8 mouse cellular contexts compared by ENCODE assay signal in genomic region chr11:18011101-18011733, GRCm38 (mm10). TPM values are rescaled to one million over a fixed set of nuclear protein-coding genes. Genes with fewer than 3 reads are reported as not detected.
DNase-seq lines count a peak whose midpoint lies in the region; ATAC-seq lines count a peak whose summit lies in the region.

No protein-coding gene starts in this region.

- ATAC-seq in hindbrain, embryonic 14.5 days (ENCODE audit: low FRiP score) = peak; percentile 89
- ATAC-seq in liver, embryonic 11.5 days (replicated peaks; ENCODE audit: low FRiP score) = peak; percentile 20; the same call in 1 of the 2 replicates
- ATAC-seq in neural tube, embryonic 12.5 days (ENCODE audit: low FRiP score, low read depth) = peak; percentile 88

- H3K27ac ChIP-seq in hindbrain, embryonic 14.5 days = peak overlapping the region; percentile 33; the same call in 1 of the 2 replicates
- H3K27ac ChIP-seq in liver, embryonic 11.5 days (ENCODE audit: low read depth, low read length) = no peak overlapping the region
- H3K27ac ChIP-seq in neural tube, embryonic 12.5 days = no peak overlapping the region; the same call in 1 of the 2 replicates

- peak overlapping the region; percentile 21 for H3K4me2 ChIP-seq in hindbrain, embryonic 14.5 days (replicated peaks)
- peak overlapping the region; percentile 16 for H3K4me2 ChIP-seq in liver, embryonic 11.5 days
- peak overlapping the region; percentile 51 for H3K4me2 ChIP-seq in neural tube, embryonic 12.5 days (replicated peaks)

- H3K4me3 ChIP-seq in hindbrain, embryonic 14.5 days (replicated peaks; ENCODE audit: low read length) = no peak overlapping the region
- no peak overlapping the region; the same call in 1 of the 2 replicates for H3K4me3 ChIP-seq in liver, embryonic 11.5 days (ENCODE audit: low read depth, low read length)
- H3K4me3 ChIP-seq in neural tube, embryonic 12.5 days = no peak overlapping the region

- DNase-seq in right cerebral cortex, adult 2 months (ENCODE audit: low spot score in 2 of 2) = peak; percentile 2
- no peak for DNase-seq in right cerebral cortex, postnatal 36 days (ENCODE audit: low spot score in 2 of 2)
- peak; percentile 22 to 31 for DNase-seq in cerebellum, postnatal 36 days
- peak; percentile 3 to 4 for DNase-seq in frontal cortex, postnatal 36 days (ENCODE audit: low spot score in 2 of 2)
- DNase-seq in hindbrain, embryonic 14.5 days (ENCODE audit: low spot score) = peak; percentile 79
- DNase-seq in liver, embryonic 11.5 days (ENCODE audit: low spot score) = peak; percentile 38
- DNase-seq in thymus, postnatal 36 days = no peak

- peaks cover 9% of the 10 kb centered on the region for H3K4me1 ChIP-seq in hindbrain, embryonic 14.5 days (replicated peaks; ENCODE audit: control insufficient read depth, insufficient read depth, low read length)
- H3K4me1 ChIP-seq in liver, embryonic 11.5 days (replicated peaks; ENCODE audit: control insufficient read depth, insufficient read depth, low read length) = no peaks in the 10 kb centered on the region
- peaks cover 6% of the 10 kb centered on the region for H3K4me1 ChIP-seq in neural tube, embryonic 12.5 days

- H3K27me3 ChIP-seq in hindbrain, embryonic 14.5 days (ENCODE audit: control insufficient read depth, insufficient read depth, low read length) = no peaks in the 10 kb centered on the region
- no peaks in the 10 kb centered on the region for H3K27me3 ChIP-seq in liver, embryonic 11.5 days (replicated peaks; ENCODE audit: control insufficient read depth, insufficient read depth, low read length)
- no peaks in the 10 kb centered on the region for H3K27me3 ChIP-seq in neural tube, embryonic 12.5 days (replicated peaks)

- no peak overlapping the region for H3K9ac ChIP-seq in hindbrain, embryonic 14.5 days
- H3K9ac ChIP-seq in liver, embryonic 11.5 days (ENCODE audit: low read depth, low read length) = no peak overlapping the region
- H3K9ac ChIP-seq in neural tube, embryonic 12.5 days = no peak overlapping the region

- 12% methylated on average over 13 of the region's 13 CpGs for WGBS in hindbrain, embryonic 14.5 days
- WGBS in liver, embryonic 11.5 days = 14% methylated on average over 13 of the region's 13 CpGs
- 10% methylated on average over 13 of the region's 13 CpGs for WGBS in neural tube, embryonic 12.5 days

- no peaks in the 10 kb centered on the region for H3K36me3 ChIP-seq in hindbrain, embryonic 14.5 days (replicated peaks; ENCODE audit: control insufficient read depth, insufficient read depth)
- no peaks in the 10 kb centered on the region for H3K36me3 ChIP-seq in liver, embryonic 11.5 days (ENCODE audit: control insufficient read depth, insufficient read depth, low read length)
- no peaks in the 10 kb centered on the region for H3K36me3 ChIP-seq in neural tube, embryonic 12.5 days

- no peaks in the 10 kb centered on the region for H3K9me3 ChIP-seq in hindbrain, embryonic 14.5 days (ENCODE audit: control insufficient read depth, low read length)
- H3K9me3 ChIP-seq in liver, embryonic 11.5 days (ENCODE audit: control insufficient read depth, low read length) = no peaks in the 10 kb centered on the region
- H3K9me3 ChIP-seq in neural tube, embryonic 12.5 days = no peaks in the 10 kb centered on the region

RNA-seq across cellular contexts. Expression of gene Etaa1, which starts 57.5 kb away (rescaled TPM):
- polyA plus RNA-seq in hindbrain, embryonic 14.5 days (2014; fragmentation: Nextera tagmentation; extraction: Ambion mirVana) = 9.6 and 11.2 TPM in 2 replicates
- 14.1 and 15.5 TPM in 2 replicates for polyA plus RNA-seq in liver, embryonic 11.5 days (2014; fragmentation: Nextera tagmentation; extraction: Ambion mirVana)
- polyA plus RNA-seq in neural tube, embryonic 12.5 days (2016; fragmentation: Nextera tagmentation; extraction: Ambion mirVana) = 12.3 and 13.7 TPM in 2 replicates

Comparison
In these comparisons a context has a peak if more than half of its experiments do, and no peak if none do; other contexts are left out.
1. DNase-seq: peak in right cerebral cortex, adult 2 months (2 of 2), cerebellum, postnatal 36 days (2 of 2), frontal cortex, postnatal 36 days (2 of 2), hindbrain, embryonic 14.5 days (single experiment) and liver, embryonic 11.5 days (single experiment); none in right cerebral cortex, postnatal 36 days (0 of 2) and thymus, postnatal 36 days (0 of 2).
2. ATAC-seq: peak in every context shown above with its lines; median percentile 89 in hindbrain, embryonic 14.5 days; 88 in neural tube, embryonic 12.5 days; 20 in liver, embryonic 11.5 days.
3. Peak in every context shown above with its lines, with median percentiles within 50 percentile points of each other: H3K4me2 ChIP-seq.